Mouse (Mus musculus) erythroblast, embryonic 14.5 days (primary cell): Measurements from ENCODE around the gene Fgfbp1.

Experiments used
- GATA1 ChIP-seq: IDR thresholded peaks from 2 replicates; pipeline ENCODE4 v1.6.1; 2012; ENCODE audit warnings: low read length, inconsistent platforms, mixed read lengths
- TAL1 ChIP-seq: IDR thresholded peaks from 3 replicates; pipeline ENCODE4 v1.6.1; 2012; ENCODE audit warnings: low read length, inconsistent platforms, mixed read lengths

- TF ChIP-seq TAL1 (no peak), GATA1 (no peak)
Measured at GRCm38 (mm10) chr5:43998295-43998989, 16.9 kb upstream of the Fgfbp1 start.
